ENCODE assay signal across 8 mouse cellular contexts in genomic region chr6:86318855-86319254, GRCm38 (mm10). TPM values are rescaled to one million over a fixed set of nuclear protein-coding genes. Genes with fewer than 3 reads are reported as not detected.
DNase-seq lines count a peak whose midpoint lies in the region; ATAC-seq and TF ChIP-seq lines count a peak whose summit lies in the region.
"Had no signal": no experiment of that assay in that cellular context is flagged by ENCODE, and none has a peak within 500 bp of the region (broad histone marks: within the 10 kb centered on the region; RNA-seq: fewer than 3 reads in every experiment).

No protein-coding gene starts in this region.

- H3K9ac ChIP-seq in liver, embryonic 12.5 days, result no peak overlapping the region
- H3K9ac ChIP-seq: limb, embryonic 13.5 days had no signal

- intact Hi-C loops in left cerebral cortex, postnatal 4 days (cut with DNase I), result no loop called here

- peak; percentile 12 to 27 for DNase-seq in left cerebral cortex, adult 18-20 months (ENCODE audit: low spot score in 2 of 2)
- no peak for DNase-seq in left cerebral cortex, postnatal 4 days
- peak; percentile 94 for DNase-seq in NIH3T3 (ENCODE audit: low read depth)
- DNase-seq in adrenal gland, postnatal 14 days, result peak; percentile 83

- H3K79me2 ChIP-seq in myocyte (ENCODE audit: control insufficient read depth, insufficient read depth), result no peaks in the 10 kb centered on the region

- no peak overlapping the region for H3K4me3 ChIP-seq in myocyte
- no peak overlapping the region for H3K4me3 ChIP-seq in liver, embryonic 12.5 days
- H3K4me3 ChIP-seq: limb, embryonic 13.5 days had no signal

- H3K9me3 ChIP-seq in liver, embryonic 12.5 days (replicated peaks), result no peaks in the 10 kb centered on the region
- H3K9me3 ChIP-seq: limb, embryonic 13.5 days had no signal

- H3K4me2 ChIP-seq in myocyte (ENCODE audit: low read depth), result peak overlapping the region; percentile 43
- H3K4me2 ChIP-seq in liver, embryonic 12.5 days, result no peak overlapping the region
- H3K4me2 ChIP-seq: limb, embryonic 13.5 days had no signal

- H3K27me3 ChIP-seq in myocyte (ENCODE audit: control insufficient read depth, insufficient read depth, insufficient read length), result no peaks in the 10 kb centered on the region
- no peaks in the 10 kb centered on the region for H3K27me3 ChIP-seq in liver, embryonic 12.5 days (replicated peaks)
- H3K27me3 ChIP-seq: limb, embryonic 13.5 days had no signal

- no peaks in the 10 kb centered on the region for H3K36me3 ChIP-seq in myocyte (ENCODE audit: control insufficient read depth, insufficient read depth)
- H3K36me3 ChIP-seq in liver, embryonic 12.5 days, result no peaks in the 10 kb centered on the region
- H3K36me3 ChIP-seq: limb, embryonic 13.5 days had no signal

- no peak for TF ChIP-seq POLR2A in myocyte (IDR thresholded peaks at IDR 0.05; ENCODE audit: insufficient read length, low read depth)

- 72% methylated on average over 4 of the region's 4 CpGs for WGBS in liver, embryonic 12.5 days (ENCODE audit: insufficient replicate concordance)

- no peak overlapping the region for H3K27ac ChIP-seq in liver, embryonic 12.5 days
- H3K27ac ChIP-seq: limb, embryonic 13.5 days had no signal

- no peaks in the 10 kb centered on the region for H3K4me1 ChIP-seq in liver, embryonic 12.5 days

- no peak for ATAC-seq in liver, embryonic 12.5 days
- ATAC-seq in activated CD4-positive, CD25-positive, alpha-beta regulatory T cell, adult 4 months, result no peak

- H3ac ChIP-seq in myocyte (ENCODE audit: control insufficient read depth, insufficient read length), result no peak overlapping the region

TF ChIP-seq in myocyte, 11 proteins besides CTCF, POLR2A, EP300 and RAD21:
- TF ChIP-seq POLR2AphosphoS2 (IDR thresholded peaks at IDR 0.05; ENCODE audit: insufficient read length, low read depth), result no peak
- no peak for TF ChIP-seq E2F4 (IDR thresholded peaks at IDR 0.05; ENCODE audit: insufficient read depth)
- no peak for TF ChIP-seq USF1 (IDR thresholded peaks at IDR 0.05; ENCODE audit: low read depth)
- TF ChIP-seq SRF (IDR thresholded peaks at IDR 0.05; ENCODE audit: control insufficient read depth, insufficient read length, low read depth), result no peak
- no peak for TF ChIP-seq TCF12 (IDR thresholded peaks at IDR 0.05; ENCODE audit: insufficient read depth, poor library complexity, severe bottlenecking)
- no peak for TF ChIP-seq TCF3 (IDR thresholded peaks at IDR 0.05; ENCODE audit: insufficient read length, low read depth)
- no peak for TF ChIP-seq MAX (IDR thresholded peaks at IDR 0.05; ENCODE audit: low read depth)
- no peak for TF ChIP-seq MYOD1 (IDR thresholded peaks at IDR 0.05; ENCODE audit: control insufficient read depth in 1 of 3, insufficient read length in 2 of 3, low read depth in 2 of 3)
- no peak for TF ChIP-seq REST (IDR thresholded peaks at IDR 0.05; ENCODE audit: insufficient read depth, insufficient read length)
- no peak for TF ChIP-seq MYOG (IDR thresholded peaks at IDR 0.05; ENCODE audit: control insufficient read depth in 1 of 3, insufficient read depth in 1 of 3, insufficient read length in 2 of 3, low read depth in 2 of 3)
- TF ChIP-seq CEBPB (IDR thresholded peaks at IDR 0.05; ENCODE audit: insufficient read depth, poor library complexity, severe bottlenecking), result no peak

RNA-seq across cellular contexts. Expression of gene Fam136a, which starts 46.6 kb away (rescaled TPM):
- total RNA-seq in left cerebral cortex, adult 18-20 months (2021), result 10 to 100 TPM; 20.5 to 21.7 TPM
- 10 to 100 TPM; 45.4 to 50.4 TPM for total RNA-seq in left cerebral cortex, postnatal 4 days (2021)
- 84.9 and 89.9 TPM in 2 replicates for total RNA-seq in adrenal gland, postnatal 14 days (2021)
- polyA plus RNA-seq in myocyte (2012; fragmentation: generic; extraction: Trizol), result 30.8 TPM
- 104 and 111 TPM in 2 replicates for polyA plus RNA-seq in liver, embryonic 12.5 days (2016; fragmentation: Nextera tagmentation; extraction: Ambion mirVana)
- 10 to 100 TPM; 51.4 to 61.1 TPM for polyA plus RNA-seq in activated CD4-positive, CD25-positive, alpha-beta regulatory T cell, adult 4 months (2017; shearing (Covaris generic))

RNA-seq across cellular contexts. Expression of gene Snrpg, which starts 52.2 kb away (rescaled TPM):
- total RNA-seq in left cerebral cortex, adult 18-20 months (2021), result 10 to 100 TPM; 50.7 to 60.3 TPM
- total RNA-seq in left cerebral cortex, postnatal 4 days (2021), result 100 to 1,000 TPM; 120 to 152 TPM
- 248 and 268 TPM in 2 replicates for total RNA-seq in adrenal gland, postnatal 14 days (2021)
- 188 TPM for polyA plus RNA-seq in myocyte (2012; fragmentation: generic; extraction: Trizol)
- 493 and 510 TPM in 2 replicates for polyA plus RNA-seq in liver, embryonic 12.5 days (2016; fragmentation: Nextera tagmentation; extraction: Ambion mirVana)
- polyA plus RNA-seq in activated CD4-positive, CD25-positive, alpha-beta regulatory T cell, adult 4 months (2017; shearing (Covaris generic)), result 100 to 1,000 TPM; 383 to 452 TPM
